Mouse (Mus musculus) C2C12 (cell line): Measurements from ENCODE around the gene Afm. TPM values are rescaled to one million over a fixed set of nuclear protein-coding genes. Genes with fewer than 3 reads are reported as not detected.

Experiments used
- H3K27me3 ChIP-seq: one replicate; pipeline ENCODE4 v1.6.1; 2011; ENCODE audit not compliant: control insufficient read depth, insufficient read depth, insufficient read length
- H3K36me3 ChIP-seq: one replicate; pipeline ENCODE4 v1.6.1; 2011; ENCODE audit not compliant: control insufficient read depth, insufficient read depth
- H3K4me3 ChIP-seq: one replicate; pipeline ENCODE4 v1.5.1; 2011; ENCODE audit warnings: mild to moderate bottlenecking, control low read depth; ENCODE audit not compliant: poor library complexity, insufficient read depth, severe bottlenecking
- H3K79me2 ChIP-seq: one replicate; pipeline ENCODE4 v1.6.1; 2011; ENCODE audit not compliant: control insufficient read depth, insufficient read depth
- H3K79me3 ChIP-seq: one replicate; pipeline ENCODE4 v1.6.1; 2011; ENCODE audit warnings: low read depth, control low read depth
- H3ac ChIP-seq: one replicate; pipeline ENCODE3; 2011; ENCODE audit warnings: low read depth; ENCODE audit not compliant: control insufficient read depth, insufficient read length
- CEBPB ChIP-seq: IDR thresholded peaks from one replicate; pipeline ENCODE4 v1.6.1; 2011; ENCODE audit warnings: low read depth, mild to moderate bottlenecking, control low read depth, moderate library complexity
- CTCF ChIP-seq: IDR thresholded peaks from one replicate; pipeline ENCODE4 v1.5.1; 2011; ENCODE audit not compliant: control insufficient read depth, insufficient read depth, insufficient read length
- FOSL1 ChIP-seq: IDR thresholded peaks from one replicate; pipeline ENCODE4 v1.8.0; 2011; ENCODE audit warnings: mild to moderate bottlenecking, low read length; ENCODE audit not compliant: poor library complexity, insufficient read depth, severe bottlenecking
- MAX ChIP-seq: IDR thresholded peaks from one replicate; pipeline ENCODE4 v1.6.1; 2011; ENCODE audit warnings: mild to moderate bottlenecking, control low read depth
- MYOD1 ChIP-seq: IDR thresholded peaks from one replicate; pipeline ENCODE4 v1.6.1; 2011; ENCODE audit warnings: low read depth; ENCODE audit not compliant: control insufficient read depth, insufficient read length
- MYOG ChIP-seq: IDR thresholded peaks from one replicate; pipeline ENCODE4 v1.6.1; 2011; ENCODE audit not compliant: control insufficient read depth, insufficient read length; ENCODE audit errors: extremely low read depth
- USF1 ChIP-seq: IDR thresholded peaks from one replicate; pipeline ENCODE4 v1.6.1; 2011; ENCODE audit warnings: low read depth, mild to moderate bottlenecking, control low read depth, moderate library complexity
- polyA plus RNA-seq: library from polyadenylated mRNA; unstranded; fragments of >200 nt; fragmentation: generic; extraction: Trizol; gene quantifications from one replicate; pipeline ENCODE4 v1.2.1, GENCODE M21; 2012; ENCODE audit warnings: missing spikeins

Gene Afm
- polyA plus RNA-seq, 1 experiment: not detected

DNA sequence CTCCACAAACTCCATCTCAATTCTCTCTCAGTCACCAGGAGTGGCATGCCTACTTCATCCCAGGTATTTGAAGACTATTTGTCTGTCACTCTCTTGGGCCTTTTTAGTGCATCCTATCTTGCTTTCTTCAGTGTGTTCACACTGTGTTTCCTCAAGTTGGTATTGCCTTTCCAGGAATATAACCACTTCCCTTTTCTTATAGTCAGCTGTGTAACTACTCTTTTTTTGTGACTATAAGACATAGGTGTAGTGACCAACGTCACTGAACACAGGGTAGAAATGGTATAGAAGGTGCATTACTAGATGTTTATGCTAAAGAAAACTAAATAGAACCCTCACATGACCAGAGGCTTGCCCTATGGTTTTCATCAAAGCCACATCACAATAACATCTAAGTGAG is 39.8 kb upstream of the Afm start:
- no peak overlapping the region for H3ac ChIP-seq
- H3K36me3 ChIP-seq: no peaks in the 10 kb centered on the region
- no peaks in the 10 kb centered on the region for H3K79me2 ChIP-seq
- peaks cover 3% of the 10 kb centered on the region for H3K27me3 ChIP-seq
- no peak for TF ChIP-seq MAX
- TF ChIP-seq USF1: no peak
- no peak for TF ChIP-seq FOSL1
- no peak for TF ChIP-seq MYOG
- no peak for TF ChIP-seq MYOD1
- no peak for TF ChIP-seq CEBPB
- no peak for TF ChIP-seq CTCF
- H3K4me3 ChIP-seq: no peak overlapping the region
- H3K79me3 ChIP-seq: no peaks in the 10 kb centered on the region

DNA sequence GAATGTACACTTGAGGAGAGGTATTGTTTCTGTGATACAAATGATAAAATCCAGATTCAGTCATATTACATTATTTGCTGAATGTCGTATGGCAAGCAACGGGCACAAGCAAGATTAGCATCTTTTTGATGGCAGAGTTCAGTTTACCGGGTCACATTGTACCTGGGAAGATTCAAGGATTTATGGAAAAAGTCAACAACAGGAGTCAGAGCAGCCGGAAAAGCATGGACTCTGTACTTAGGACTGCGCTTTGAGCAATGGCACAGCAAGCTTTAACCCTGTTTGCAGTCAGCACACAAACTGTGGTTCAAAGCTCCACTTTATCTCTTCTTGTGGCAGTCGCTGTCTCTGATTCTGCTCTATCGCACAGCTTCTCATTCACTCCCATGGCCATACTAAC is 33.1 kb upstream of the Afm start:
- Histone ChIP-seq H3K79me3 (no peaks in the 10 kb centered on the region), H3K4me3 (no peak overlapping the region), H3K27me3 (peaks cover 7% of the 10 kb centered on the region), H3ac (no peak overlapping the region), H3K36me3 (no peaks in the 10 kb centered on the region), H3K79me2 (no peaks in the 10 kb centered on the region)
- no peak for TF ChIP-seq MAX
- TF ChIP-seq FOSL1: no peak
- no peak for TF ChIP-seq MYOG
- no peak for TF ChIP-seq MYOD1
- TF ChIP-seq CEBPB: no peak
- no peak for TF ChIP-seq USF1
- TF ChIP-seq CTCF: no peak

- Histone ChIP-seq H3K4me3 (no peak overlapping the region), H3ac (no peak overlapping the region), H3K79me3 (no peaks in the 10 kb centered on the region), H3K79me2 (no peaks in the 10 kb centered on the region), H3K36me3 (no peaks in the 10 kb centered on the region), H3K27me3 (peaks cover 7% of the 10 kb centered on the region)
- TF ChIP-seq MYOG (no peak), MYOD1 (no peak), MAX (no peak), CTCF (no peak), FOSL1 (no peak), USF1 (no peak), CEBPB (no peak)
These were observed 30.4 kb upstream of the Afm start for GRCm38 (mm10) chr5:90488323-90488722.

- Histone ChIP-seq H3K4me3 (no peak within 1 kb of the TSS), H3ac (no peak within 1 kb of the TSS), H3K79me2 (no peaks in the 10 kb centered on the region), H3K27me3 (peaks cover 7% of the 10 kb centered on the region), H3K36me3 (no peaks in the 10 kb centered on the region), H3K79me3 (no peaks in the 10 kb centered on the region)
- no peak for TF ChIP-seq MAX
- TF ChIP-seq FOSL1: no peak
- TF ChIP-seq MYOD1: no peak
- no peak for TF ChIP-seq CTCF
- TF ChIP-seq MYOG: no peak
- no peak for TF ChIP-seq USF1
- no peak for TF ChIP-seq CEBPB
These were observed 28.2 kb upstream of the Afm start, which contains the start of gene Afp for GRCm38 (mm10) chr5:90490518-90490917. Afp (plus strand) TSS chr5:90490737.

GRCm38 (mm10) chr5:90492440-90492839 is 26.3 kb upstream of the Afm start:
- no peaks in the 10 kb centered on the region for H3K36me3 ChIP-seq
- H3K79me3 ChIP-seq: no peaks in the 10 kb centered on the region
- H3K79me2 ChIP-seq: no peaks in the 10 kb centered on the region
- H3K4me3 ChIP-seq: no peak overlapping the region
- H3K27me3 ChIP-seq: peaks cover 17% of the 10 kb centered on the region
- no peak for TF ChIP-seq CTCF
- TF ChIP-seq FOSL1: no peak
- TF ChIP-seq MYOD1: no peak
- H3ac ChIP-seq: no peak overlapping the region

GRCm38 (mm10) chr5:90494308-90494707 is 24.4 kb upstream of the Afm start:
- TF ChIP-seq MYOD1 (no peak), MAX (no peak), FOSL1 (no peak), USF1 (no peak), CTCF (no peak), CEBPB (no peak), MYOG (no peak)
- H3K27me3 ChIP-seq: peaks cover 17% of the 10 kb centered on the region

More at GRCm38 (mm10) chr5:90494308-90494707, 24.4 kb upstream of the Afm start:
- Histone ChIP-seq H3K79me2 (no peaks in the 10 kb centered on the region), H3ac (no peak overlapping the region), H3K4me3 (no peak overlapping the region), H3K36me3 (no peaks in the 10 kb centered on the region), H3K79me3 (no peaks in the 10 kb centered on the region)
